In genomic region chr15:25932497-25932896, GRCm38 (mm10) we compare ENCODE assay signal across 17 mouse cellular contexts. TPM values are rescaled to one million over a fixed set of nuclear protein-coding genes. Genes with fewer than 3 reads are reported as not detected.
A peak's percentile ranks its signal among the peaks of the same experiment; 100 is the strongest.
DNase-seq lines count a peak whose midpoint lies in the region; ATAC-seq and TF ChIP-seq lines count a peak whose summit lies in the region.
"Had no signal": no experiment of that assay in that cellular context is flagged by ENCODE, and none has a peak within 500 bp of the region (broad histone marks: within the 10 kb centered on the region; RNA-seq: fewer than 3 reads in every experiment).

No protein-coding gene starts in this region.

- H3ac ChIP-seq in myocyte (ENCODE audit: control insufficient read depth, insufficient read length), result no peak overlapping the region

- no peak overlapping the region for H3K9ac ChIP-seq in heart, embryonic 12.5 days
- H3K9ac ChIP-seq in kidney, postnatal 0 days (ENCODE audit: low read depth, low read length), result no peak overlapping the region
- H3K9ac ChIP-seq: hindbrain, embryonic 13.5 days; lung, embryonic 15.5 days; neural tube, embryonic 13.5 days had no signal

- no peak for TF ChIP-seq POLR2A in myocyte (IDR thresholded peaks at IDR 0.05; ENCODE audit: insufficient read length, low read depth)

- peak overlapping the region; percentile 73 for H3K27ac ChIP-seq in heart, embryonic 12.5 days (ENCODE audit: poor library complexity, severe bottlenecking)
- H3K27ac ChIP-seq in kidney, postnatal 0 days, result peak overlapping the region; percentile 67; the same call in 1 of the 2 replicates
- H3K27ac ChIP-seq: hindbrain, embryonic 13.5 days; lung, embryonic 15.5 days; neural tube, embryonic 13.5 days had no signal

- no peaks in the 10 kb centered on the region for H3K27me3 ChIP-seq in heart, embryonic 12.5 days (replicated peaks)
- H3K27me3 ChIP-seq in kidney, postnatal 0 days (ENCODE audit: insufficient read depth, low read length), result no peaks in the 10 kb centered on the region
- no peaks in the 10 kb centered on the region for H3K27me3 ChIP-seq in myocyte (ENCODE audit: control insufficient read depth, insufficient read depth, insufficient read length)
- H3K27me3 ChIP-seq: hindbrain, embryonic 13.5 days; lung, embryonic 15.5 days; neural tube, embryonic 13.5 days had no signal

- DNase-seq in heart, adult 8-10 months (ENCODE audit: low spot score), result no peak
- DNase-seq in kidney, postnatal 0 days (ENCODE audit: low spot score), result no peak
- no peak for DNase-seq in kidney, postnatal 4 days
- DNase-seq in adrenal gland, postnatal 10 days, result peak; percentile 65
- no peak for DNase-seq in thymus, postnatal 36 days
- no peak for DNase-seq in thymus, adult 18-20 months
- DNase-seq: embryo, embryonic 11 days; layer of hippocampus, adult 9-11 months; right cerebral cortex, postnatal 25 days; thymus, postnatal 14 days had no signal

- no peak for TF ChIP-seq CTCF in kidney, postnatal 0 days (IDR thresholded peaks at IDR 0.05; ENCODE audit: low read depth)

- no peak overlapping the region for H3K4me3 ChIP-seq in heart, embryonic 12.5 days
- no peak overlapping the region for H3K4me3 ChIP-seq in kidney, postnatal 0 days (replicated peaks; ENCODE audit: low read depth, low read length)
- peak overlapping the region; percentile 7 for H3K4me3 ChIP-seq in myocyte
- H3K4me3 ChIP-seq: hindbrain, embryonic 13.5 days; lung, embryonic 15.5 days; neural tube, embryonic 13.5 days had no signal

- H3K4me1 ChIP-seq in heart, embryonic 12.5 days (replicated peaks), result peaks cover 43% of the 10 kb centered on the region
- H3K4me1 ChIP-seq in kidney, postnatal 0 days (replicated peaks; ENCODE audit: insufficient read depth, low read length), result peaks cover 14% of the 10 kb centered on the region

- no peak for ATAC-seq in heart, embryonic 12.5 days (ENCODE audit: insufficient number of reproducible peaks, low FRiP score)
- no peak for ATAC-seq in kidney, postnatal 0 days (replicated peaks; ENCODE audit: low FRiP score, low read depth)
- ATAC-seq: forebrain, embryonic 14.5 days had no signal

- H3K79me2 ChIP-seq in myocyte (ENCODE audit: control insufficient read depth, insufficient read depth), result peaks cover 72% of the 10 kb centered on the region

- no peak overlapping the region for H3K4me2 ChIP-seq in heart, embryonic 12.5 days
- no peak overlapping the region for H3K4me2 ChIP-seq in kidney, postnatal 0 days (ENCODE audit: low read length)
- H3K4me2 ChIP-seq in myocyte (ENCODE audit: low read depth), result peak overlapping the region; percentile 93
- H3K4me2 ChIP-seq: hindbrain, embryonic 13.5 days; lung, embryonic 15.5 days; neural tube, embryonic 13.5 days had no signal

- no peaks in the 10 kb centered on the region for H3K9me3 ChIP-seq in heart, embryonic 12.5 days (replicated peaks)
- no peaks in the 10 kb centered on the region for H3K9me3 ChIP-seq in kidney, postnatal 0 days (replicated peaks; ENCODE audit: low read length)
- H3K9me3 ChIP-seq: hindbrain, embryonic 13.5 days; lung, embryonic 15.5 days; megakaryocyte, embryonic 14.5 days; neural tube, embryonic 13.5 days had no signal

- WGBS in heart, embryonic 12.5 days, result 64% methylated on average over 9 of the region's 9 CpGs
- 78% methylated on average over 9 of the region's 9 CpGs for WGBS in kidney, postnatal 0 days

- H3K36me3 ChIP-seq in heart, embryonic 12.5 days, result no peaks in the 10 kb centered on the region
- no peaks in the 10 kb centered on the region for H3K36me3 ChIP-seq in kidney, postnatal 0 days (ENCODE audit: insufficient read depth, low read length)
- no peaks in the 10 kb centered on the region for H3K36me3 ChIP-seq in myocyte (ENCODE audit: control insufficient read depth, insufficient read depth)
- H3K36me3 ChIP-seq: hindbrain, embryonic 13.5 days; lung, embryonic 15.5 days; neural tube, embryonic 13.5 days had no signal

TF ChIP-seq in myocyte, 11 proteins besides CTCF, POLR2A, EP300 and RAD21:
- TF ChIP-seq USF1 (IDR thresholded peaks at IDR 0.05; ENCODE audit: low read depth), result no peak
- TF ChIP-seq MYOD1 (IDR thresholded peaks at IDR 0.05; ENCODE audit: control insufficient read depth in 1 of 3, insufficient read length in 2 of 3, low read depth in 2 of 3), result no peak
- no peak for TF ChIP-seq TCF3 (IDR thresholded peaks at IDR 0.05; ENCODE audit: insufficient read length, low read depth)

RNA-seq across cellular contexts. Expression of gene Zfp622, which starts 51.7 kb away (rescaled TPM):
- polyA plus RNA-seq in heart, embryonic 12.5 days (2016; fragmentation: Nextera tagmentation; extraction: Ambion mirVana), result 24.2 and 25.4 TPM in 2 replicates
- total RNA-seq in heart, adult 8-10 months (2022), result 10 to 100 TPM; 20.4 to 26.6 (median 24.4) TPM
- 23.2 and 27.3 TPM in 2 replicates for polyA plus RNA-seq in kidney, postnatal 0 days (2015; fragmentation: Nextera tagmentation; extraction: Ambion mirVana)
- 10 to 100 TPM; 33.0 to 34.1 TPM for total RNA-seq in adrenal gland, postnatal 10 days (2021)
- 102 TPM for polyA plus RNA-seq in myocyte (2012; fragmentation: generic; extraction: Trizol)
